Mouse (Mus musculus): ENCODE results near the gene Mrpl33. TPM values are rescaled to one million over a fixed set of nuclear protein-coding genes. Genes with fewer than 3 reads are reported as not detected.

Gene Mrpl33
- polyA plus RNA-seq, 1 experiment: 7.9 TPM

DNA sequence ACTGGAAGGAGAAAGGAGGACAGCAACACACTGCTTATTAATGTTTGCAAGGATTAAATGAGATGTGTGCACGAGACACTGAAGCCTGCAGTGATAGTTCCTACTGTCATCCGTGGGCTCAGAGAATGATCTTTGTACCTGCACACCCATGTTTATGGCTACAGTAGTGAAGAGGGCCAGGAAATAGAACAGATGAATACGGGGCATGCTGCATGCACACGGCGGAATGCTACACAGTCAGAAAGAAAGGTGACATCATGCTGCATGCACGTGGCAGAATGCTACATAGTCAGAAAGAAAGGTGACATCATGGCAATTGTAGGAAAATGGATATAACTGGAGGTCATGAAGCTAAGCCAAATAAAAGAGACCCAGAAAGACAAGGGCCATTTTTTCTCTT is 49.8 kb downstream of the Mrpl33 start:
- Histone ChIP-seq H3K27me3 (ENCODE audit: control insufficient read depth, insufficient read depth, low read length) (no peaks in the 10 kb centered on the region), H3K36me3 (ENCODE audit: control insufficient read depth, insufficient read depth, low read length) (peaks cover 30% of the 10 kb centered on the region), H3K4me3 (ENCODE audit: low read depth, low read length) (no peak overlapping the region), H3K27ac (ENCODE audit: insufficient read depth, low read depth, low read length) (peak overlapping the region; percentile 58), H3K4me1 (ENCODE audit: control insufficient read depth, insufficient read depth, insufficient read length, low read length) (peaks cover 6% of the 10 kb centered on the region)
- TF ChIP-seq POLR2A (IDR thresholded peaks at IDR 0.05; ENCODE audit: low read depth, low read length) (no peak), CTCF (IDR thresholded peaks at IDR 0.05; ENCODE audit: extremely low read depth, insufficient read length, insufficient replicate concordance, low read depth, low read length) (no peak)
- 19% methylated on average over 6 of the region's 6 CpGs for WGBS

DNA sequence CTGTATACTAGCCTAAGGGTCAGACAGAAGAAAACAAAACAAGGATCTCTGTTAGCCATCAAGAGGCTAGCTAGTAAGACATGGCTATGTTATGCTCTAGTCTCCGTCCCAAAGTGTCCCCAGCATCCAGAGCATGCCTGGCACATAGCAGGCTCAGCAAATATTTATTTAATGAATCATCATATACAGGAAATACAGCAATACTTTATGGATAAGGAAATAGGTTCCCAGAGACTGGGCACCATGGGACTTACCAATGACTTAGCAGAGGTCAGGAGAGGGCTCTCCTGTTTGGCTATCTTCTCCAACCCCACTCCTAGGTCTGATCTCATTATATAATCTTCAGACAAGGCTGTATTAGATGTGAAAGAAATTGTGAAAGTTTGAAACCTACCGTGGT is 50.6 kb downstream of the Mrpl33 start:
- 33% methylated on average over 2 of the region's 2 CpGs for WGBS
- Histone ChIP-seq H3K36me3 (ENCODE audit: control insufficient read depth, insufficient read depth, low read length) (peaks cover 28% of the 10 kb centered on the region), H3K4me3 (ENCODE audit: low read depth, low read length) (no peak overlapping the region), H3K4me1 (ENCODE audit: control insufficient read depth, insufficient read depth, insufficient read length, low read length) (peaks cover 6% of the 10 kb centered on the region), H3K27me3 (ENCODE audit: control insufficient read depth, insufficient read depth, low read length) (no peaks in the 10 kb centered on the region), H3K27ac (ENCODE audit: insufficient read depth, low read depth, low read length) (peak overlapping the region; percentile 32; the same call in 1 of the 2 replicates)
- TF ChIP-seq POLR2A (IDR thresholded peaks at IDR 0.05; ENCODE audit: low read depth, low read length) (no peak), CTCF (IDR thresholded peaks at IDR 0.05; ENCODE audit: extremely low read depth, insufficient read length, insufficient replicate concordance, low read depth, low read length) (no peak)

DNA sequence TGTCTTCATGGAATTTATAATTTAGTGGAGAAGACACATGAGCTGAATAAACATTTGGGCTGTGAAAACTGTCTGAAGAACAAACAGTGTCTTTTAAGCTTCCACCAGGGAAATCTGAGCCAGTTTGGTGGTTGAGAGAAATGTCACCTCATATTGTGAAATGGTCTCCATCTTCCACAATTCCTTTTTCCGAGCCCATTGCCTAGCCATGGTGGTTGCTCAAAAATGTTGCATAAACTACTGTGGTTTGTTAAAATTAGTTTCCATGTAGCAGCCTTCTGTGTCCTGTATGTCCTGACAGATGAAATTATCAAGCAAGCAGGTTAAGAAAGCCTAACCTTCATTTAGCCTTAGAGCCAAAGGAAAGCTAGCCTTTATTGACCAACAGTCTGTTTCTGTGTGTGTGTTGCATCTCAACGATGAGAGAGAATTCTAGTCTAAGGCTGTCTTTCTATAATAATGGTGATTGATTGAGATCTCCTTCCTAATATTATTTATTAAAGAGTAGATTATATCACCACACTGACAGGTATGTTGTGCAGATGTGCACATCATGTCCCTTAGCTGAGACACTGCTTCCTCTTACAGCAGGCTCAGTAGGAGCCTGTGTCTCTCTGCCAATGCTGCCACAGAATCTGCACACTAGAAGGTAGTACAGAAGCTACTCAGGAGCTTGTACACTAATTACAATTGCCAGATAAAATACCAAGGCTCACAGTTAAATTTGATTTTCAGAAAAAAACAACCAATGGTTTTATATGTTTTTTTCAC is 54.0 kb downstream of the Mrpl33 start:
- Histone ChIP-seq H3K4me3 (ENCODE audit: low read depth, low read length) (no peak overlapping the region), H3K27ac (ENCODE audit: insufficient read depth, low read depth, low read length) (no peak overlapping the region), H3K27me3 (ENCODE audit: control insufficient read depth, insufficient read depth, low read length) (no peaks in the 10 kb centered on the region), H3K36me3 (ENCODE audit: control insufficient read depth, insufficient read depth, low read length) (peaks cover 26% of the 10 kb centered on the region), H3K4me1 (ENCODE audit: control insufficient read depth, insufficient read depth, insufficient read length, low read length) (peaks cover 6% of the 10 kb centered on the region)
- TF ChIP-seq POLR2A (IDR thresholded peaks at IDR 0.05; ENCODE audit: low read depth, low read length) (no peak), CTCF (IDR thresholded peaks at IDR 0.05; ENCODE audit: extremely low read depth, insufficient read length, insufficient replicate concordance, low read depth, low read length) (no peak)
- 88% methylated on average over 2 of the region's 2 CpGs for WGBS

DNA sequence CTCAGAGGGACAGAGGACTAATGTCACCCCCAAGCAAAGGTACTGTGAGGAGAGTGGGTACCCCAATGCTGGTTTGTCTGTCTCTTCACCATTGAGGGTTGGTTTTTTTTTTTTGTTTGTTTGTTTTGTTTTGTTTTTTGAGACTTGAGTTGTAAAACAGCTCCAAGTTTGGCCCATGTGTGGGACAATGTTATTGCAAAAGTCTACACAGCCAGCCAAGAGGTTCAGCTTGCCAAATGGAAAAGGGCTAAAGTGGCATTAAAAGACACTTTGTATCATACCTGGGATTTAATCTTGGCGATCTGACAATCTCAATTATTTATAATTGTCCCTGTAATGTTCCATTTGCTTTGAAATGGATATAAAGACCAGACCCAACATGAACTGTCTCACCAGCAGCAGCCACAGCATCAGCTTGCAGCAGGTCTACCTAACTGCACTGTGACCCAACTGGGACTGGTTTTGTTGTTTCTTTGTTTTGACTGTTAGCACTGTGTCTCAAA is 59.0 kb downstream of the Mrpl33 start:
- TF ChIP-seq POLR2A (IDR thresholded peaks at IDR 0.05; ENCODE audit: low read depth, low read length) (no peak), CTCF (IDR thresholded peaks at IDR 0.05; ENCODE audit: extremely low read depth, insufficient read length, insufficient replicate concordance, low read depth, low read length) (no peak)
- Histone ChIP-seq H3K4me1 (ENCODE audit: control insufficient read depth, insufficient read depth, insufficient read length, low read length) (no peaks in the 10 kb centered on the region), H3K36me3 (ENCODE audit: control insufficient read depth, insufficient read depth, low read length) (peaks cover 25% of the 10 kb centered on the region), H3K27ac (ENCODE audit: insufficient read depth, low read depth, low read length) (no peak overlapping the region), H3K4me3 (ENCODE audit: low read depth, low read length) (no peak overlapping the region), H3K27me3 (ENCODE audit: control insufficient read depth, insufficient read depth, low read length) (no peaks in the 10 kb centered on the region)
- WGBS: 83% methylated on average over 1 of the region's 1 CpGs

DNA sequence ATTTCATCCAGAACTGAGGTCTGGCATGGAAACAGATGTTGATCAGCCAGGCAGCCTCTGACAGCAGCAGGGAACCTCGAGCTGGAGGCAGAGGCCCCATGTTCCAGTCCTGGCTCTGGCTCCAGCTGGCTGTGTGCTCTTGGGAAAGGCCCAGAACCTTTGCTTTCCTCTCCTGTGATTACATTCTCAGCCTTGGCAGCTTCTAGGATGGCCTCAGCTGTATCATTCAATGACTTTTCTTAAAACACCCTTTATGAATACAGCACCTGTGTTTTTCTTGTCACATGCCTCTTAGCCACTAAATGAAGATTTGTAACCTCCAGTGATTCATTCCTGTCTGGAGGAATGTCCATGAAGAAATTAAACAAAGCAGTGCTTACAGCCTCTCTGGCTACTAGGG is 69.4 kb downstream of the Mrpl33 start:
- no peaks in the 10 kb centered on the region for H3K27me3 ChIP-seq (ENCODE audit: control insufficient read depth, insufficient read depth, low read length)
- 33% methylated on average over 1 of the region's 1 CpGs for WGBS
- H3K4me3 ChIP-seq (ENCODE audit: low read depth, low read length): no peak overlapping the region
- no peaks in the 10 kb centered on the region; the same call in none of the 2 replicates for H3K36me3 ChIP-seq (ENCODE audit: control insufficient read depth, insufficient read depth, low read length)
- peaks cover 8% of the 10 kb centered on the region; the same call in 1 of the 2 replicates for H3K4me1 ChIP-seq (ENCODE audit: control insufficient read depth, insufficient read depth, insufficient read length, low read length)
- no peak for TF ChIP-seq CTCF (IDR thresholded peaks at IDR 0.05; ENCODE audit: extremely low read depth, insufficient read length, insufficient replicate concordance, low read depth, low read length)
- TF ChIP-seq POLR2A (IDR thresholded peaks at IDR 0.05; ENCODE audit: low read depth, low read length): no peak
- no peak overlapping the region for H3K27ac ChIP-seq (ENCODE audit: insufficient read depth, low read depth, low read length)

DNA sequence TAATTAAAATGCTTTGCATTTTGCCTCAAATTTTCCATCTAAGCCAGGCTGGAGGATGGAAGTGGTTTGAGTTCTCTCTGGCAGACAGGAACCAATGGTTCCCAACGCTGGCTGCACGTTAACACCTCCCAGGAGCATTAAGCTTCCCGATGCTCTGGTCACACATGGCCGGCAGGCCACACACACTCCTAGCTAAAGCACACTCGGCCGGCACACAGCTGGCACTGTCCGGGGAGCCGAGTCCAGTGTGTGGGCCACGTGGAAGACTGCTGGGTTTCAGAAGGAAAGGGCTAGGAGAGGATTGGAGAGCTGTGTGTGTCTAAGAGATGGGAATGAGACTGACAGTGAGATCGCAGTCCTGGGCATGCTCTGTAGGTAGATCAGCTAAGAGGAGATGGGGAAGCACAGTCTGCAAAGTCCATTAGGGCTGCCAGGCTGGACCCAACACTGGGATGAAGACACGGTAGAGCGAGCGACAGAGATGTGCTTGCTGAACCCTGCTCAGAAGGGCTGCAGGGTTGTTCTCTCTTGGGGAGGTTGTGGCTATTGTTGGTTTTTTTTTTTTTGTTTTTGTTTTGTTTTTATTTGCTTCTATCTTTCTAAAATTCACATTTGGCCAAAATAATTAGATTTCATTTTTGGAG is 71.7 kb downstream of the Mrpl33 start:
- Histone ChIP-seq H3K4me1 (ENCODE audit: control insufficient read depth, insufficient read depth, insufficient read length, low read length) (peaks cover 5% of the 10 kb centered on the region; the same call in 1 of the 2 replicates), H3K27ac (ENCODE audit: insufficient read depth, low read depth, low read length) (no peak overlapping the region), H3K4me3 (ENCODE audit: low read depth, low read length) (no peak overlapping the region), H3K27me3 (ENCODE audit: control insufficient read depth, insufficient read depth, low read length) (no peaks in the 10 kb centered on the region), H3K36me3 (ENCODE audit: control insufficient read depth, insufficient read depth, low read length) (peaks cover 2% of the 10 kb centered on the region)
- TF ChIP-seq POLR2A (IDR thresholded peaks at IDR 0.05; ENCODE audit: low read depth, low read length) (no peak), CTCF (IDR thresholded peaks at IDR 0.05; ENCODE audit: extremely low read depth, insufficient read length, insufficient replicate concordance, low read depth, low read length) (no peak)
- 95% methylated on average over 13 of the region's 13 CpGs for WGBS

DNA sequence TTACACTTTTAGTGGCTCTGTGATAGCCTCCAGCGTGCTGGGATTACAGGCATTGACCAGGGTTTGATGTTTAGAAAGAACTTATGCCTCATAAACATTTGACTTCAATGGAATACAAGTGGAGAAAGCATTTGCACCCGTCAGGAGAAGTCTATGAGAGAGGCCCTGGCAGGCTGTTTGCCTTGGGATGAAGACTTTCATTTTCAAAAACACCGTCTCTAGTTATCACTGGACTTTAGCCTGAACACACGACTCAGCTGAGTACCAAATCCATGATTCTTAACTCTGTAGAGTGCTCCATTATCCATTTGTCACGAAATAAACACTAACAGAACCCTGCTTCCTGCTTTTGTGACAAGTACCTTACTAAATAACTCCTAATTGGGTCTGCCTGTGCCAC is 73.2 kb downstream of the Mrpl33 start:
- H3K27me3 ChIP-seq (ENCODE audit: control insufficient read depth, insufficient read depth, low read length): no peaks in the 10 kb centered on the region
- no peak overlapping the region for H3K4me3 ChIP-seq (ENCODE audit: low read depth, low read length)
- H3K4me1 ChIP-seq (ENCODE audit: control insufficient read depth, insufficient read depth, insufficient read length, low read length): peaks cover 5% of the 10 kb centered on the region; the same call in 1 of the 2 replicates
- 26% methylated on average over 5 of the region's 5 CpGs for WGBS
- H3K27ac ChIP-seq (ENCODE audit: insufficient read depth, low read depth, low read length): no peak overlapping the region
- H3K36me3 ChIP-seq (ENCODE audit: control insufficient read depth, insufficient read depth, low read length): peaks cover 2% of the 10 kb centered on the region
- TF ChIP-seq CTCF (IDR thresholded peaks at IDR 0.05; ENCODE audit: extremely low read depth, insufficient read length, insufficient replicate concordance, low read depth, low read length): no peak
- no peak for TF ChIP-seq POLR2A (IDR thresholded peaks at IDR 0.05; ENCODE audit: low read depth, low read length)
